Mouse (Mus musculus) G1E-ER4 (cell line): ENCODE measurements around the gene Ptger2. TPM values are rescaled to one million over a fixed set of nuclear protein-coding genes. Genes with fewer than 3 reads are reported as not detected.

Source experiments
- GATA1 ChIP-seq: IDR thresholded peaks from one replicate; pipeline ENCODE4 v1.8.0; 2012; ENCODE audit warnings: low read length, inconsistent platforms
- polyA plus RNA-seq: library from polyadenylated mRNA; stranded (reverse); fragments of >175 nt; gene quantifications from 2 replicates; pipeline ENCODE4 v1.2.3, GENCODE M21; 2012

The Ptger2 gene
- polyA plus RNA-seq, 1 experiment, result not detected

DNA sequence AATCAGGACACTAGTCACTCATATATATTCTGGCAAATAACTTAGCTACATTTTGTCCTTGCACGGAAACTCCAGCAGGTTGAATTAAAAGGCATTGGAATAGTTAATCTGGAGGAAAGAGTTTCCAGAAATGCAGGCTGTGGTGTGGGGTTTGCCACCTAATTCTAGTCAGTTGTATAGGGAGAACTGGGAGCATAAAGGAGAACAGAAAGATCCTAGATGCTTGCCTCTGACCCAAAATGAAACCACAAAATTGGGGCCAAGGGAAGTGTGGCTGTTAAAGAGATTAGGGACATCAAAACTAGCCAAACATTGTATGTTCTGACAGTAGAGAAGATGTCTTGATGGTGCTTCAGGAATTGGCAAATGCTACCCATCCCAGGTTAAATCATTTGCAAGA lies 48.6 kb downstream of the Ptger2 start:
- TF ChIP-seq GATA1, result no peak

DNA sequence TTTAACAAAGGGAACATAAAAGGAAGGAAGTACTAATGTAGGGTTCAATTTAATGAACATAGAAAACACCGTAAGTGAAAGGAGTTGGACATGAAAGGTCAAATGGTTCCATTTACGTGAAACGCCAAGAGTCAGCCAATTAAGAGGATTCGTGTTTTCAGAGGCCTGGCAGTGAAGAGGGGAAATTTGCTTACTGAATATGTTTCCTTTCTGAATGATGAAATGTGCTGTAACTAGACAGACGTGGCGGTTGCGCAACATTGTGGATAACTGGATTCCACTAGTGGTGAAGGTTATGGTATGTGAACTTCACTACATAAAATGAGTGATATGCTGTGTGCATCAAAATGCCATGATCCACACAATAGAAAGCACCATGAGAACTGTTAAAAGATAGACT lies 50.1 kb downstream of the Ptger2 start:
- no peak for TF ChIP-seq GATA1

DNA sequence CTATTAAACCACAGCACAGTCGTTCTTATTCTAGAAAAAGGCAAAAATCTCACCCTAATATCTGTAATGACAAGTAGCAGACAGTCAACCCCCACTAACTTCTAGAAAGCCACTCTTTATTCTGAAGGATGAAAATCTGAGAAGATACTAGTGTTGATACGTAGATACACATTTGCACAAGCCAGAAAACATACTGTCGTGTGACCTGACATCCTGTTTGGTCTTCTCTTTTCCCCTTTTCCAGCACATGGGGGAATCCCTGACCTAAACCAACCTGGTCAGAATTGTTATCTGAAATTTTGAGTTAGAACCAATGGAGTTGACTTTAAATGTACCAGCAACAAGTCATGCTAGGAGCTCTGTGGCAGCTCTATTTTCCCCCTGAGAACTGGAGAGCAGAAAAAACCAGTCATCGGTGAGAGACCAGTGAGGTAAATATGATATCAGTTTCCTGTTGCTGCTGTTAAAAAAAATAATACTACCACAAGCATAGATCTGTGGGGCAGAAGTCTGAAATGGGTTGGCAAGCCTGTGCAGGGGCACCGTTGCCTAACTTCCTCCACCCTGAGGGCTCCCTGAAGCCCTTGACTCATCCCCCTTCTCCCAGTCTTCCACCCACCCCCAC lies 53.0 kb downstream of the Ptger2 start:
- TF ChIP-seq GATA1, result no peak

DNA sequence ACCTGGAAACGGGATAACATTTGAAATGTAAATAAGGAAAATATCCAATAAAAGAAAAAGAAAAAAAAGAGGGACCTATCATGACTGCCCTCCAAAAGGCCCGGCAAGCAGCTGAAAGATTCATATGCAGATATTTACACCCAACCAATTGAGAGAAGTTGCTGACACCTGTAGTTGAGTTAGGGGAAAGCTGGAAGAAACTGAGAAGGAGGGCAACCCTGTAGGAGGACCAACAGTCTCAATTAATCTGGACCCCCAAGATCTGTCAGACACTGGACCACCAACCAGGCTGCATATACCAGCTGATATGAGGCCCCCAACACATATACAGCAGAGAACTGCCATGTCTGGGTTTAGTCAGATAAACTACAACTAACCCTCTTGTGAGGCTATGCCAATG lies 60.1 kb downstream of the Ptger2 start:
- no peak for TF ChIP-seq GATA1

DNA sequence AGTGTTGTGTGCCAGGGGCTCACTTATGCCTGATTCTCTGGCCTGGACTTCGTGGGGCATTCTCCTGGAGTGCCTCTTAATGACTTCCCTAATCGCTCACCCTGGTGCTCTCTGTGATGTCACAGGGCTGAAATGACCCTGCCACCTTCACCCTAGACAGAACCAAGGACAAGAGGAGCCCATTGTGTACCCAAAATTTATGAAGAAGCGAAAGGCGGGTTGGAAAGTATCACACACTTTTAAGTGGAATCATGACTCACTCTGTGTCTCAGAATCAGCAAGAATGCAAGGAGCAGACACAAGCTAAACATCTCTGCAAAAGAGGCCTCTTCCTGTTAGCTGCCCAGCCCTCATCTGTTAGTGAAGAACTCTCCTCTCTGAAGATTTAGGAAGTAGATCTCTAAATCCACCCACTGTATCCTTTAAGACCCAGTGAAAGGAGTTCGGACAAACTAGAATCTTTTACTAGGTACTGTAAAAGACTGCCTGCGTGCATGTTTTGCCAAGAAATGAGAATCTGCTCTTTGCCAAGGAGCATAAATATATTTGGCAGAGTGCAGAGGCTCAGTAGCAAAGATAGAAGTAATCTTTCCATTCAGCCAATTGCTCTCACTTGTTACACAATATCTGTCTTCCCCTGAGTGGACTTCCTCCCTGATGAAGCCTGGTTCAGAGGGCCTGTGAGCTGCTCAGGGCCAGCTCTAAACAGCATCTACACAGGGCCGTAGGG lies 61.9 kb downstream of the Ptger2 start:
- no peak for TF ChIP-seq GATA1

DNA sequence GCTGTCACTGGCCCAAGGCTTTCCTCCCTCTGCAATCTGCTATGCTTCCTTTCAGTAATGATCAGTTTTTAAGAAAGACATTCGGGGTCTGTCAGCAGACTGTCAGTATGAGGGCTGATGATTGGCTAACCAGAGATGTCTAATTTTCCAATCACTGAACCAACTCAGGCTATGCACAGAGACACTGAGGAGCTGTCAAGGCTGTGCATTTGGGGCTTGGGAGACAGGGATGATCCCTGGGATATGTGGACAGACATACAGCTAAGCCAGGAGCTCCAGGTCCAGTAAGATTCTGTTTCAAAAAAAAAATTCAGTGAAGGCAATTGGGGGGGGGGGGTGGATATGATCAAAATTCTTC lies 62.4 kb downstream of the Ptger2 start:
- TF ChIP-seq GATA1, result no peak

DNA sequence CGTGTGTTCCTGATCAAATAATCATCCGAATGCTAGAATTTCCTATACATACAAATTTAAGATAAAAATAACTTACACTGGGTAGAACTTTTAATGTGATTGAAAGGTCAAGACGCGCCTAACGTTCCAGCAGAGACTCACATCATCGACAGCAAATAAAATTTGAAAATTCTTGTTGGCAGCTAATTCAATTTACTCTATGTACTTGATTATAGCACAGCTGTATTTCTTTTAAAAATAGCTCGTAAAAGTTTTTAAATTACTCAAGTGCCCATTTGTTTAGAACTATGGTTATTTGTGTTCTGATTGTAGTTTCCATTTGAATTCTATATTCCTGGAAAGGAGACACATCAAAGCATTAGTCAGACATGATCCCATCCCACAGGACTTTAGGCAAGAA lies 63.1 kb downstream of the Ptger2 start:
- TF ChIP-seq GATA1, result no peak

Other genes with a start within 250 kb of the Ptger2 start
- gene Gm8267, start 237.9 kb upstream of the Ptger2 start, polyA plus RNA-seq, result not detected in 2 replicates
- gene Ptgdr, start 128.8 kb upstream of the Ptger2 start, polyA plus RNA-seq, result not detected in 2 replicates
- not detected in 2 replicates for gene Gpr137c, start 231.5 kb downstream of the Ptger2 start, polyA plus RNA-seq
- not detected in 2 replicates for gene Txndc16, start 232.1 kb downstream of the Ptger2 start, polyA plus RNA-seq